Comparison of ENCODE assay signal across 8 mouse cellular contexts in genomic region chr9:44130034-44130433, GRCm38 (mm10). TPM values are rescaled to one million over a fixed set of nuclear protein-coding genes. Genes with fewer than 3 reads are reported as not detected.
DNase-seq lines count a peak whose midpoint lies in the region; ATAC-seq lines count a peak whose summit lies in the region.

No protein-coding gene starts in this region.

- peaks cover 53% of the 10 kb centered on the region for H3K4me1 ChIP-seq in forebrain, embryonic 12.5 days
- peaks cover 82% of the 10 kb centered on the region for H3K4me1 ChIP-seq in midbrain, embryonic 10.5 days

- peak overlapping the region; percentile 56; the same call in 1 of the 2 replicates for H3K27ac ChIP-seq in forebrain, embryonic 12.5 days
- H3K27ac ChIP-seq in midbrain, embryonic 10.5 days (replicated peaks) = peak overlapping the region; percentile 92

- DNase-seq in urinary bladder, adult 18-20 months (ENCODE audit: low spot score in 2 of 2) = peak; percentile 49 to 52
- no peak for DNase-seq in urinary bladder, adult 2 months (ENCODE audit: low spot score)
- peak; percentile 84 for DNase-seq in heart, postnatal 25 days (ENCODE audit: low spot score)
- peak; percentile 80 to 90 for DNase-seq in kidney, postnatal 4 days
- peak; percentile 74 for DNase-seq in midbrain, embryonic 10.5 days (ENCODE audit: low spot score)
- peak; percentile 52 to 76 for DNase-seq in spleen, postnatal 4 days (ENCODE audit: low spot score in 2 of 2)
- no peak for DNase-seq in right cerebral cortex, postnatal 14 days

- no peaks in the 10 kb centered on the region for H3K9me3 ChIP-seq in forebrain, embryonic 12.5 days
- H3K9me3 ChIP-seq in midbrain, embryonic 10.5 days (replicated peaks) = no peaks in the 10 kb centered on the region

- H3K4me2 ChIP-seq in forebrain, embryonic 12.5 days = peak overlapping the region; percentile 76

- no peaks in the 10 kb centered on the region for H3K36me3 ChIP-seq in forebrain, embryonic 12.5 days (replicated peaks)
- no peaks in the 10 kb centered on the region for H3K36me3 ChIP-seq in midbrain, embryonic 10.5 days

- peaks cover 55% of the 10 kb centered on the region for H3K27me3 ChIP-seq in forebrain, embryonic 12.5 days
- peaks cover 59% of the 10 kb centered on the region for H3K27me3 ChIP-seq in midbrain, embryonic 10.5 days (ENCODE audit: low read depth, poor library complexity, severe bottlenecking)

- ATAC-seq in forebrain, embryonic 12.5 days (ENCODE audit: low FRiP score) = 0 out of 2 replicates have a peak, but pooled peaks have one; percentile 44

- peak overlapping the region; percentile 54 for H3K9ac ChIP-seq in forebrain, embryonic 12.5 days

- intact Hi-C loops in heart, postnatal 25 days (cut with DNase I) = no loop called here

- under 1% methylated on average over 27 of the region's 27 CpGs for WGBS in forebrain, embryonic 12.5 days
- under 1% methylated on average over 27 of the region's 27 CpGs for WGBS in midbrain, embryonic 10.5 days

- peak overlapping the region; percentile 38 for H3K4me3 ChIP-seq in forebrain, embryonic 12.5 days (replicated peaks)
- H3K4me3 ChIP-seq in midbrain, embryonic 10.5 days = peak overlapping the region; percentile 59

RNA-seq across cellular contexts. Expression of gene Mcam, which starts 4.2 kb away (rescaled TPM):
- 182 and 219 TPM in 2 replicates for polyA plus RNA-seq in urinary bladder, adult 2 months (2012; rRNA removed)
- 13.4 and 14.2 TPM in 2 replicates for polyA plus RNA-seq in forebrain, embryonic 12.5 days (2016; fragmentation: Nextera tagmentation; extraction: Ambion mirVana)
- 10 to 100 TPM; 38.9 to 40.4 TPM for total RNA-seq in heart, postnatal 25 days (2021)
- 12.0 and 13.7 TPM in 2 replicates for polyA plus RNA-seq in midbrain, embryonic 10.5 days (2016; fragmentation: Nextera tagmentation; extraction: Ambion mirVana)

RNA-seq across cellular contexts. Expression of gene Rnf26, which starts 16.7 kb away (rescaled TPM):
- 14.5 and 20.5 TPM in 2 replicates for polyA plus RNA-seq in urinary bladder, adult 2 months (2012; rRNA removed)
- polyA plus RNA-seq in forebrain, embryonic 12.5 days (2016; fragmentation: Nextera tagmentation; extraction: Ambion mirVana) = 69.6 and 69.9 TPM in 2 replicates
- 1 to 10 TPM; 7.7 to 8.1 TPM for total RNA-seq in heart, postnatal 25 days (2021)
- polyA plus RNA-seq in midbrain, embryonic 10.5 days (2016; fragmentation: Nextera tagmentation; extraction: Ambion mirVana) = 81.3 and 81.5 TPM in 2 replicates

RNA-seq across cellular contexts. Expression of gene Gm49380, which starts 16.7 kb away (rescaled TPM):
- polyA plus RNA-seq in urinary bladder, adult 2 months (2012; rRNA removed) = 0.27 and 0.36 TPM in 2 replicates
- polyA plus RNA-seq in forebrain, embryonic 12.5 days (2016; fragmentation: Nextera tagmentation; extraction: Ambion mirVana) = 0.14 and 0.36 TPM in 2 replicates
- total RNA-seq in heart, postnatal 25 days (2021) = under 1 TPM in 1 of 2 experiments, not detected in 1; 0.11 TPM
- 0.35 and 0.63 TPM in 2 replicates for polyA plus RNA-seq in midbrain, embryonic 10.5 days (2016; fragmentation: Nextera tagmentation; extraction: Ambion mirVana)

RNA-seq across cellular contexts. Expression of gene C1qtnf5, which starts 23.0 kb away (rescaled TPM):
- 27.2 and 31.4 TPM in 2 replicates for polyA plus RNA-seq in urinary bladder, adult 2 months (2012; rRNA removed)
- polyA plus RNA-seq in forebrain, embryonic 12.5 days (2016; fragmentation: Nextera tagmentation; extraction: Ambion mirVana) = 0.58 and 0.73 TPM in 2 replicates
- 10 to 100 TPM in 1 of 2 experiments, 1 to 10 TPM in 1; 9.7 to 10.9 TPM for total RNA-seq in heart, postnatal 25 days (2021)
- polyA plus RNA-seq in midbrain, embryonic 10.5 days (2016; fragmentation: Nextera tagmentation; extraction: Ambion mirVana) = 0.29 and 0.93 TPM in 2 replicates

RNA-seq across cellular contexts. Expression of gene Mfrp, which starts 28.5 kb away (rescaled TPM):
- polyA plus RNA-seq in urinary bladder, adult 2 months (2012; rRNA removed) = 0.13 and 0.21 TPM in 2 replicates
- 0.27 and 0.33 TPM in 2 replicates for polyA plus RNA-seq in forebrain, embryonic 12.5 days (2016; fragmentation: Nextera tagmentation; extraction: Ambion mirVana)
- not detected for total RNA-seq in heart, postnatal 25 days (2021)
- polyA plus RNA-seq in midbrain, embryonic 10.5 days (2016; fragmentation: Nextera tagmentation; extraction: Ambion mirVana) = 0.07 and 0.17 TPM in 2 replicates

Comparison
In these comparisons a context has a peak if more than half of its experiments do, and no peak if none do; other contexts are left out.
1. DNase-seq: peak in urinary bladder, adult 18-20 months (2 of 2), heart, postnatal 25 days (single experiment), kidney, postnatal 4 days (2 of 2), midbrain, embryonic 10.5 days (single experiment) and spleen, postnatal 4 days (2 of 2); none in urinary bladder, adult 2 months (single experiment) and right cerebral cortex, postnatal 14 days (single experiment).
2. RNA of gene Mcam, which starts 4.2 kb away (polyA plus RNA-seq): 182 to 219 TPM in urinary bladder, adult 2 months; 13.4 to 14.2 TPM in forebrain, embryonic 12.5 days and 12.0 to 13.7 TPM in midbrain, embryonic 10.5 days; every median in the first group is over 10 times any median in the second.